Mouse (Mus musculus) stomach, embryonic 14.5 days (tissue): Measurements from ENCODE around the gene Plekhm1. TPM values are rescaled to one million over a fixed set of nuclear protein-coding genes. Genes with fewer than 3 reads are reported as not detected.
"Not testable (repeated sequence)": the region's sequence is repeated elsewhere in the genome, so short reads cannot be mapped to it uniquely, and the experiment has no call there.

Experiments used
- ATAC-seq: fragments of 200-750 bp; cut with Nextera tagmentation; 2 replicates; pipeline ENCODE4 v1.8.0; 2017; ENCODE audit warnings: low read depth, moderate TSS enrichment; ENCODE audit not compliant: insufficient number of reproducible peaks, insufficient read depth, low FRiP score
- H3K27ac ChIP-seq: fragments of 300-500 bp; sonication (generic); 2 replicates; pipeline ENCODE4 v1.5.1; 2014; ENCODE audit warnings: mild to moderate bottlenecking, low read length, moderate library complexity, mixed read lengths
- H3K27me3 ChIP-seq: fragments of 300-500 bp; sonication (generic); 2 replicates; pipeline ENCODE4 v1.6.1; 2014; ENCODE audit warnings: low read length, control low read depth, mixed read lengths; ENCODE audit not compliant: control insufficient read depth, insufficient read depth
- H3K36me3 ChIP-seq: fragments of 300-500 bp; sonication (generic); 2 replicates; pipeline ENCODE4 v1.6.1; 2014; ENCODE audit warnings: mild to moderate bottlenecking, control low read depth, low read length, moderate library complexity, mixed read lengths; ENCODE audit not compliant: control insufficient read depth, insufficient read depth
- H3K4me1 ChIP-seq: fragments of 300-500 bp; sonication (generic); 2 replicates; pipeline ENCODE4 v1.6.1; 2014; ENCODE audit warnings: low read length, control low read depth, mixed read lengths; ENCODE audit not compliant: control insufficient read depth, insufficient read depth
- H3K4me2 ChIP-seq: fragments of 300-500 bp; sonication (generic); replicated peaks from 2 replicates; pipeline ENCODE4 v1.6.1; 2014; ENCODE audit warnings: low read depth, low read length, control low read depth
- H3K4me3 ChIP-seq: fragments of 300-500 bp; sonication (generic); 2 replicates; pipeline ENCODE4 v1.5.1; 2014; ENCODE audit warnings: low read depth, low read length, control low read depth
- H3K9ac ChIP-seq: fragments of 300-500 bp; sonication (generic); replicated peaks from 2 replicates; pipeline ENCODE4 v1.6.1; 2014; ENCODE audit warnings: low read depth, mild to moderate bottlenecking, control low read depth, low read length, moderate library complexity, mixed read lengths
- H3K9me3 ChIP-seq: fragments of 300-500 bp; sonication (generic); 2 replicates; pipeline ENCODE4 v1.6.1; 2016; ENCODE audit warnings: low read depth, low read length, control low read depth; ENCODE audit not compliant: control insufficient read depth
- WGBS: fragments of 180-500 bp; shearing (Covaris S2); extraction: QIAGEN DNeasy Blood & Tissue Kit; methylation state at CpG from one replicate; pipeline ENCODE4 v1.1.7; 2014; 5-methylcytosine and 5-hydroxymethylcytosine counted together
- polyA plus RNA-seq: library from polyadenylated mRNA; unstranded; fragments of >200 nt; fragmentation: Nextera tagmentation; extraction: Ambion mirVana; gene quantifications from 2 replicates; pipeline ENCODE4 v1.2.1, GENCODE M21; 2014

The Plekhm1 gene
- polyA plus RNA-seq = 7.5 and 9.2 TPM in 2 replicates

DNA sequence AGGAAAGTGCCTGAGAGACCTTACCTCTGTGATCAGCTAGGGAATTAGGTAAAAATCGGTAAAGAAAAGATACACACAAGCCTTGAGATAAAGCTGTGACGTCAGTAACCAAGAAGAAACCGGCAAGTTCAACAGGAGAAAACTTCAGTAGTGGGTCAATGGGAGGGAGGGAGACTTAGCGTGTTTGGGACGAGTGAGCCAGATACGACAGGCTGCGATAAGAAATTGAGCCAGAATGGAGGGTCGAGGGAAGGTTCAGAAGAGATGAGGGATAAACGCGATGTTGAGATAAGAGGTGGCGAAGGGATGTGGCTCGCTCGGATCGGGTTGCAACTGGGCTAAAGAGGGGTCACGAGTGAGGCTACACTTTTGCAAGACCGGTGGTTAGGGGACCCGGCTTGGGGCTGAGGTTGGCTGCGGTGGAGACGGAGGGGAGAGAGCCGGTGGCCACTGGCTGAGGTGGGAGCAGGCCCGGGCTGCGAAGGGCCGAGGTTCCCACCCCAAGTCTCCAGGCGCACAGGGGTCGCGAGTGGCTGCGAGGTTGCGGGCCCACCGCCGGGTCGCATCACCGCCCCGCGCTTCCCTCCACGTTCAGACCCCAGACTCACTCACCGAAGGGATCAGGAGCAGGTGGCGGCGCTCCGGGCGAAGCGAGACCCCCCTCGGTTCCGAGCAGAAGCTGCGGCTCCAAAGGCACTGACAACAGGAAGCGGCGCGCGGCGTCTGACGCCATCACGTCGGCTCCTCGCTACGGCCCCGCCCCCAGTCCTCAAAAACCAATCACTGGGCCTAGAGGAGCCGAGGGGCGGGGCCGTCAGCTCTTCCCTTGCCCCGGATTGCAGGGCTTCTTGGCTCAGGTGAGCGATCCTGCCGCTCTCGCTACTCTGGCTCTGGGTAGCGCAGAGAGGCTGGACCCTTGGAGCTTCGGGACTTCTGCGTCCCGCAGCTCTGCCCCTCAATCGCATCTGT, at the start of gene Plekhm1:
TSS of gene Plekhm1 (minus strand) at position 707 of the 969 bp plus-strand sequence.
- Histone ChIP-seq H3K4me3 (peak within 1 kb of the TSS; percentile 68), H3K9me3 (no peaks in the 10 kb centered on the region), H3K27ac (no peak within 1 kb of the TSS; the same call in 1 of the 2 replicates), H3K4me1 (0 out of 2 replicates have a peak, but pooled peaks cover 3% of the 10 kb centered on the region), H3K36me3 (no peaks in the 10 kb centered on the region), H3K27me3 (no peaks in the 10 kb centered on the region), H3K4me2 (peak within 1 kb of the TSS; percentile 83), H3K9ac (peak within 1 kb of the TSS; percentile 55)
- WGBS = under 1% methylated on average over 64 of the region's 67 CpGs
- ATAC-seq = peak; percentile 97

DNA sequence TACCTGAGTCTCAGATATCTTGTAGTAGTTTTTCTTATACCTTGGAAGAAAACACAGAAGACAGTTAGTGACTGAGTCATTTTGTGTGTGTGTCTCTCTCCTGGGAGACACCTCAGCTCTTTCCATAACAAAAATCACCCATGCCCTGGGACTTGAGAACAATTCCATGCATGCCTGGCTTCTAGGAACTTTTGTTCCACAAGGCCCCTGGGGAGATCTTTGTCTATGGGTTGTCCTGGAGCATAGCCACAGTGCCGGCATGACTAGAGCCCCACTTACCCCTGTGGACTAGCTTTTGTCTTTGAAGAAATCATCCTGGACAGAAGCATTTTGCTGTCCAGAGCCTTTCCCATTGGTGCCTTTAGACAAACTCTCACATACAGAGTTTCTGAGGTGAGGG, 38.6 kb upstream of the Plekhm1 start:
- WGBS = 96% methylated on average over 1 of the region's 1 CpGs
- not testable (repeated sequence) for H3K9ac ChIP-seq, H3K4me1 ChIP-seq, H3K27me3 ChIP-seq, ATAC-seq, H3K36me3 ChIP-seq, H3K27ac ChIP-seq, H3K9me3 ChIP-seq, H3K4me2 ChIP-seq, H3K4me3 ChIP-seq

DNA sequence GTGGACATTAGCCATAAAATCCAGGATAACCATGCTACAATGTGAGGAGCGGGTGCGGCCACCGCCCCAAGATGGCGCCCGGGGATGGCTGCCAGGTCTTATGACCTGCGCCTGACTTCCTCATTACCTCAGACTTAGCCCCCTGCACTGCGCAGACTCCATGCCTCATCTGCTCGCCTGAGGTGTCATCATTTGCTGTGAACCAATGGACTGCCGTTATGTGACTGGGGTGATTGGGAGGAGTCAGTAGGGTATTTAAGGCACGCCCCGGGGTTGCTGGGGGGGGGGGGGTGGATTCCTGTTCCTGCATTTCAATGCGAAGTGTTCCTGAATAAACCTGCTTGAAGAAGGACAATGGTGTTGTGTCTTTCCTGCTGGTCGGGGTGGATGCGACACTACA, 37.2 kb upstream of the Plekhm1 start:
- H3K36me3 ChIP-seq, ATAC-seq, H3K9me3 ChIP-seq, H3K27me3 ChIP-seq, H3K27ac ChIP-seq, H3K4me3 ChIP-seq, H3K9ac ChIP-seq, H3K4me1 ChIP-seq, H3K4me2 ChIP-seq: not testable (repeated sequence)
- 92% methylated on average over 14 of the region's 14 CpGs for WGBS

DNA sequence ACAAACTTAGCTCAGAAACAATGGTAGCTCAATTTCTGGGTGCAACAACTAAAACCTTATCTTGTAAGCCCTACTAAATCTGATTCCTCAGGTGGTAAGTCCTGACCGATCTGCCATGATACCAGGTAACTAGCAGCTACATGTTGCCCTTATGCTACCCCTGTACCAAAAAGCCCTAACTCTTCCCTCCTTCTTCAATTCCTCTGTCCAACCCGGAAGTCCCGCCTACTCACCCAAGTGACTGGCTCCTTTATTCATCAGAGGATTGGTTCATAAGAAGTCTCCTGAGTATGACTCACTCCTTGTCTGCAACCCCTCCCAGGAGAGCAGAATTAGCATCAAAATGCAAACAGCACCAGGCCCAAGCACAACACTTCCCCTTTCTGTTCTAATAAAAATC, 31.2 kb upstream of the Plekhm1 start:
- Histone ChIP-seq H3K4me3 (no peak overlapping the region), H3K9me3 (no peaks in the 10 kb centered on the region), H3K27me3 (no peaks in the 10 kb centered on the region), H3K9ac (no peak overlapping the region), H3K4me1 (no peaks in the 10 kb centered on the region), H3K4me2 (no peak overlapping the region), H3K27ac (no peak overlapping the region), H3K36me3 (no peaks in the 10 kb centered on the region)
- no peak for ATAC-seq
- WGBS = 94% methylated on average over 3 of the region's 3 CpGs

DNA sequence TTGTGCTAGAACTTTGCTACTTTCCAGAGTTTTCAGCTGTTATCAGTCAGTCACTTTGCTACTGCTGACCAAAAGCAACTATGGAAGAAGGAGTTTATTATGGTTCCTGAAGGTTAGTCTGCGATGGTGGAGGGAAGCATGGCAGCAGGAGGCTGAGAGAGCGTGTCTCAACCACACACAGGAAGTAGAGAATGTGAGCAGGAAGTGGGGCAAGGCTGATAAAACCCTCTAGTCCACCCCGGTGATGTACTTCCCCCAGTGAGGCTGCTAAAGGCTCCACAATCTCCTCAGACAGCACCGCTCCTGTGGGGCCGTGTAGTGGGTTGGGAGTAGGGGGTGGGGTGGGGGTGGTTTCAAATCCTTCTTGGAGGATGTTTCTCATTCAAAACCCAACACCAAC, 23.8 kb upstream of the Plekhm1 start:
- Histone ChIP-seq H3K36me3 (no peaks in the 10 kb centered on the region), H3K4me2 (no peak overlapping the region), H3K9me3 (no peaks in the 10 kb centered on the region), H3K27ac (no peak overlapping the region), H3K4me3 (no peak overlapping the region), H3K9ac (no peak overlapping the region), H3K27me3 (no peaks in the 10 kb centered on the region), H3K4me1 (no peaks in the 10 kb centered on the region)
- 78% methylated on average over 5 of the region's 5 CpGs for WGBS
- ATAC-seq = no peak

DNA sequence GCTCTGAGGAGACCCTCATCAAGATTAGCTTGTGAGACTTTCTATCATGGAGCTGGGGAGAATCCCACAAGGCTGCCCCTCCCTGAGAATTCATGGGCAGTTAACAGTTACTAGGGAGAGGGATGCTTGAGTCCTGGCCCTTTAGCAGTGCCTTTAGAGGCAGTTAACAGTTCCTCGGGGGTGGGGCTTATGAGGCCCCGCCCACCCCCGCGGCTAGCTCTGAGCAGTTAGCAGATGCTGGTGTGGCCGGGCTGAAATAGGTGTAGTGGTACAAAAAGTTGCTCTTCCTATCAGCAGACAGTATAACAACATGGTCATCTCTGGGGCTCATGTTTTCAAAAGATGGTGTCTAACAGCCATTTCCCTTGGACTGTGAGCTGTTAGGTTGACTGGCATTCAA, 12.5 kb upstream of the Plekhm1 start:
- Histone ChIP-seq H3K36me3 (no peaks in the 10 kb centered on the region), H3K9ac (no peak overlapping the region), H3K27me3 (no peaks in the 10 kb centered on the region), H3K27ac (no peak overlapping the region), H3K4me1 (no peaks in the 10 kb centered on the region), H3K4me2 (no peak overlapping the region), H3K4me3 (no peak overlapping the region), H3K9me3 (no peaks in the 10 kb centered on the region)
- WGBS = 17% methylated on average over 5 of the region's 5 CpGs
- ATAC-seq = no peak

DNA sequence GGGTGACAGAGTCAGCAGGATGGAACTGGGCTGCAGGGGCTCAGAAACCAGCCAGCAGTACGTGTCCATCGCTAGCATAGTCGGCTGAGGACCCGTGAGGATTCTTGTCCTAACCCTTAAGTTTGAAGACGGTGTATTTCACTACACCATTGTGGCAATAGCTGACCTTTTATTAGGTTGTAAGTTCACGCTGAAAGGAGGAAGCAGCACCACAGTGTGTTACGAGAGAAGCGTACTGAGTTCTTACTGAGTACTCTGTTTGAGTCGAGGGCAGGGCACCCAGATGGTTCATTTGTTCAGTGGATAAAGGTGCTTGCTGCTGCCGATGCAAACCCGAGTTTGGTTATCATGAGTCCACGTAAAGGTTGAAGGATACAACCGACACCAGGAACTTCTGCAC, 7.2 kb upstream of the Plekhm1 start:
- H3K36me3 ChIP-seq = no peaks in the 10 kb centered on the region
- ATAC-seq = no peak
- H3K27ac ChIP-seq = no peak overlapping the region
- H3K9me3 ChIP-seq = no peaks in the 10 kb centered on the region
- H3K4me3 ChIP-seq = no peak overlapping the region
- H3K9ac ChIP-seq = no peak overlapping the region
- H3K4me1 ChIP-seq = no peaks in the 10 kb centered on the region
- 82% methylated on average over 13 of the region's 13 CpGs for WGBS
- no peaks in the 10 kb centered on the region for H3K27me3 ChIP-seq
- no peak overlapping the region for H3K4me2 ChIP-seq

DNA sequence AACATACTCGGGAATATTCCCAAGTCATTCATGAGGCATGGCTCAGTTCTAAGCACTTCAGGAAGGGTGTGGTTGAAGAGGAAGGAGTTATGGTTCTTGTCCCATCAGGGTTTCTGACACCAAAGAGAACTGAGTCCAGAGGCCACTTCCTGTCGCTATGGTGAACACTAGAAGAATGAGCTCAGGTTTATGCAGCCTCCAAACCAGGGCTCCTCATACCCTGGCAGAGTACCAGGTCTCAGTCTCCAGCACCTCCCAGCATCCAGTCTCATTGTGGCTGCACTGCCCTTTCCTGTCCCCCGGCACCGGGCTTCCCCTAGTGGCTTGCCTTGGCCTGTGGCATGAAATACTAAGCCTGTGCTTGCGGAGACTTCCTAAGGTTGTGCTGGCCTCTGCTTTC, 6.7 kb upstream of the Plekhm1 start:
- Histone ChIP-seq H3K9ac (no peak overlapping the region), H3K4me1 (no peaks in the 10 kb centered on the region), H3K9me3 (no peaks in the 10 kb centered on the region), H3K4me2 (no peak overlapping the region), H3K36me3 (no peaks in the 10 kb centered on the region), H3K4me3 (no peak overlapping the region), H3K27me3 (no peaks in the 10 kb centered on the region), H3K27ac (no peak overlapping the region)
- no peak for ATAC-seq
- WGBS = 62% methylated on average over 5 of the region's 5 CpGs
